Mouse (Mus musculus) CD4-positive helper T cell, adult 2 months (primary cell): ENCODE measurements around the gene Spindoc.
A peak's percentile ranks its signal among the peaks of the same experiment; 100 is the strongest.

Source experiments
- DNase-seq: peaks from one replicate; pipeline ENCODE4 v3.0.0-alpha.2; 2012; ENCODE audit warnings: low read depth, missing footprints, low spot score

The Spindoc gene

GRCm38 (mm10) chr19:7382903-7383865 is at the start of gene Spindoc:
TSS of gene Spindoc (minus strand) at chr19:7382994.
- DNase-seq: peak; percentile 92

DNA sequence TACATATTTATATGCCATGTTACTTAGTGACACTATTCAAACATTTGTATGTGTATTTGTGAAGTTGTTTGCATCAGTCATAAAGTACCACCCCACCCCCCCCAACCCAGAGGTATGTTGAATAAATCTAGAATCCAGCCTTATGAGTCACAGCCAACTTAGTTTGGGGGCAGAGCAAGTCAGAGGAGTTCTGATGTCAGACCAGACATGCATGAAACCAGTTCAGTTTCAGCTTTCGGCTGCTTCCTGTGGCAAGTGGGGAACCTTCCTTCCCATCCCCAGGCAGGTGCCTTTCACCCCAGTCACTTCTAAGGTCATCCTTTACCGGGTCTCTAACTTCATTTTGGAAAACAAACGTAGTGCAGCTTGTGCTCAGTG is 42.6 kb upstream of the Spindoc start:
- DNase-seq: no peak

- DNase-seq: no peak
These were observed 42.0 kb upstream of the Spindoc start for GRCm38 (mm10) chr19:7424590-7425397.

- DNase-seq: no peak
These were observed 41.3 kb upstream of the Spindoc start for GRCm38 (mm10) chr19:7424131-7424530.

DNA sequence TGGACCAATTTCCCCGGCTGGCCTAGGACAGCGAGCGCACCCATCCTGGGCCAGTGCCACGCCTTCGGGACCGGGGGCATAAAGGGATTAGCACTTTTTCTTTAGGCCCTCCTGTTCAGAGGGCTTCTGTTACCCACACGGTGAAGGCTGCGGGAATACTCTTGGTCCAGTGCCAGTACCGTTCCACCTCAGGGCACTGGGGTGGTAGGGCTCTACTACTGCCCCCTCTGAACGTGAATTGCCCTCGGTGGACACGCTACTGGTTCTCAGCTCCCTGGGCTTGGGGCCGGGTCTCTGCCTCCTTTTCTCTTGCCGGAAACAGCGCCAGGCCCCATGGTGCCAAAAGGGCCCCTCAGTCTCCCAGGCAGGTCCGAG is 40.8 kb upstream of the Spindoc start:
- no peak for DNase-seq

DNA sequence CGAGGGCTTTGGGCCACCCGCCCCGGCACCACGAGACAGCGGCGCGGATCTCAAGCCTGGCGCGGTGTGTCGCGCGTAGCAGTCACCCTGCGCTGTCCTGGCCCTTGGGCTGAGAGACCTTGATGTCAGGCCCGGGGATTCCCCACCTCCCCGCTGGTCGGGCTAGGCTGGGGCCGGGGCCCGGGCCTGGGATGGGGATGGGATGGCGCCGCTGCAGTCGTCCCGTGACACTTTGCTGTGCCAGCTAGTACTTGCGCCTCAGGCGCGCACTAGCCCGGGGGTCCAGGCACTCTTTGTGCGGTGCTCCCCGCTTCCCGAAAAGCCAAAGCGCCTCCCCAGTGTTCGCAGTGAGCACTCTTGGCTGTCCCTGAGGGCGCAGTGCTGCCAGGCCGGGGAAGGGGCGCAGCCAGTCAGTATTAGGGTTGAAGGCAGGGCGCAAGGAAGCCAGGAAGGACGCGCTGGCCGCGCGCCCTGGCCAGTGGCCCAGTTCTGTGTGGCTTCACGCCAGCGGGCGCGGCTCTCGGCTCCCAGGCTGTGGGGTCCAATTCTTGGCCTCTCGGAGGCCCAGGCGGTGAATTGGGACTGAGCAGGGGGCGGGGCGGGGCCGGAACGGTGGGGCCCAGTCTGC is 40.3 kb upstream of the Spindoc start:
- DNase-seq: no peak

GRCm38 (mm10) chr19:7422656-7423027 is 39.8 kb upstream of the Spindoc start:
- DNase-seq: no peak

GRCm38 (mm10) chr19:7421602-7422591 is 39.1 kb upstream of the Spindoc start:
- DNase-seq: no peak

GRCm38 (mm10) chr19:7420841-7421601 is 38.2 kb upstream of the Spindoc start:
- DNase-seq: no peak

DNA sequence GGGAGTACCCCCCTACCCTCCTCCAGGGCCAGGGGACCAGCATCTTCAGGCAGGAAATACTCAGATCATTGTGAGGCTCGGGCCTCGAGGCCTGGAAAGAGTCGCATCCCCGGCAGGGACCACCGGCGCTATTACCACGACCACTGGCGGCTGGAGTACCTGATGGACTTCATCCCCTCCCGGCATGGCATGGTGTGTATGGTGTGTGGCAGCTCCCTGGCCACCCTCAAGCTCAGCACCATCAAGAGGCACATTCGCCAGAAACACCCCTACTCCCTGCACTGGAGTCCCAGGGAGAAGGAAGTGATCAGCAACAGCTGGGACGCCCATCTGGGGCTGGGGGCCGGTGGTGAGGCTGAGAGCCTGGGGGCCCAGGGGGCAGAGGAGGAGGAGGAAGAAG is 37.3 kb upstream of the Spindoc start:
- no peak for DNase-seq

GRCm38 (mm10) chr19:7419134-7419533 is 36.3 kb upstream of the Spindoc start:
- DNase-seq: no peak

- DNase-seq: peak; percentile 69
These were observed 35.4 kb upstream of the Spindoc start for GRCm38 (mm10) chr19:7417911-7418849.

DNA sequence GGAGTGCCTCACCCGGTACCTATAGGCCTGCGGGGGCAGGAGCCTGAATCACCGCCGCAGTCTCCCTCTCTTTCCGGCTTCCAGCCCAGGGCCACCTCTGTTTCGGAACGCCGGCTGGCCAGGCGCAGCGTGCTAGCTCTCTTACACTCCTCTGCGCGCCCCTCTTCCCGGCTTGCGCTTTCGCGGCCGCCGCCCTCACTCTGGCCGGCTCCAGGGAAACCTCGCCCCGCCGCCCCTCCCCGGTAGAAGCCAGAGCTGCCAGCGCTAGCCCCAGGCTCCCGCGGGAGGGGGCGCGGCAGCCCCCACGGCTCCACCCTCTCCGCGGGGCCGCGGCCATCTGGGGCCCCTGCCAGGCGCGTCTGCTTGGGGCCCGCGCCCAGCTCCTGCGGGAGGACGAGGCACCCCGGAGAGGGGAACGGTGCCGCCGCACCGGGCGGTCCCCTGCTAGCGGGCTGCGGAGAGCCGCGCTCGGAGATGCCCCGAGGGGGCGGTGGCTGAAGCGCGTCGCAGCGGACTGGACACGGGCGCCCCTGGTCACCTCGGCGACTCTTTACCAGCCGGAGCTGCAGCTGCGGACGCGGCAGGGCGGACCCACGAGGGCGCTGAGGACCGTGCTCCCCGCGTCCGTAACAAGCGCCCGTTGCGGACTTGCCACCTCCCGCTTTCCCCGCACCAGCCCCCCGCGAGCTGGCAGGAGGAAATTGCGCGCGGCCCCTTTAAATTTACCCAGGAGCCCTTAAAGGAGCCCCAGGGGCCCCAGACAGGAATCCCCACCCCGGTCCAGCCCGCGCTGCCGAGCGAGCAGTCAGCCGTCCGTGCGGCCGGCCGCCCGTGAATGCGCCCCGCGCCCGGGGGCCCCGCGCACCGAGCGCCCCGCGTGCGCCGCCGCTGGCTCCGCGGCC is 34.3 kb upstream of the Spindoc start, which contains the start of gene 2700081O15Rik:
Gene 2700081O15Rik (plus strand): TSS at position 792 of the 902 bp plus-strand sequence.
- DNase-seq: peak; percentile 37

DNA sequence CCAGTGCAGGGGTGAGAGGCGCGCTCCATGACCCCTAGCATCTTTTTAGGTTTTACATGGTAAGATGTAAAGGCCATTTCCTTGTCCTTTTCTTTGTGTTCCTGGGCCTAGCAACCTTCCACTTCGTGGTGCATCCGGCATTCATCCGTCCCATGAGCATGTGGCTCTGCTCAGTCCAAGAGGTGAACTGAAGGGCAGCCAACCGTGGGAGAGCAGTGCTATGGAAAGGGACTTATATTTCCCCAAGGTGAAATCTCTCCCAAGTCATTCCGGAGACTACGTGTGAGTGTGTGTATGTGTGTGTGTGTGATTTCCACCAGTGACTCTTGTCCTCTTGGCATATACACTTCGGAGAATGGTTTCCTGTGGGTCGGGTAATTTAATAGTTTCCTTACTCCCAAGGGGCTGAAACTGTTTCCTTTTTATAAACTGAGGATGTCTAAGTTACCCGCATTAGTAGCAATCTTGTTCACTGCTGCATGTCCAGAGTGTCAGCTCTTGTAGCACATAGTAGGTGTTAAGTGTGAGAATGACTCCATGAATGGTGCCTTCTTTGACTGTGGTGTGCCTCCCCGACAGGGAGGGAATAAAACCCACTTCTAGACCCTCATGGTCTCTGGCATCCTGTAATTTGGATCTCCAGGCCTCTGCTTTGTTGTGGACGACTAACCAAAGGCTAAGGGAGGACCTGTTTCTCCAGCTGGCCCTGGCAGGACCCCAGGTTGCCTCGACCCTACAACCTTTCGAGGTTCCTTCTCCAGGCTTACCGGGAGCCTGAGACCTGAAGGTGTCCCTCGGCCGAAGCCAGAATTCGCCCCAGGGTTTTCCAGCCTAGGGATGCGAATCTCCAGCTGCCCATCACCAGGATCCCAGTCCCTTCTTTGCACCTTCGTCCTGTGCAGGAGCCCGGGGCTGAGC is 33.4 kb upstream of the Spindoc start:
- DNase-seq: no peak

GRCm38 (mm10) chr19:7412361-7412760 is 29.6 kb upstream of the Spindoc start:
- no peak for DNase-seq

- DNase-seq: no peak
These were observed 21.9 kb upstream of the Spindoc start for GRCm38 (mm10) chr19:7404623-7405229.
